In the genomic region with DNA sequence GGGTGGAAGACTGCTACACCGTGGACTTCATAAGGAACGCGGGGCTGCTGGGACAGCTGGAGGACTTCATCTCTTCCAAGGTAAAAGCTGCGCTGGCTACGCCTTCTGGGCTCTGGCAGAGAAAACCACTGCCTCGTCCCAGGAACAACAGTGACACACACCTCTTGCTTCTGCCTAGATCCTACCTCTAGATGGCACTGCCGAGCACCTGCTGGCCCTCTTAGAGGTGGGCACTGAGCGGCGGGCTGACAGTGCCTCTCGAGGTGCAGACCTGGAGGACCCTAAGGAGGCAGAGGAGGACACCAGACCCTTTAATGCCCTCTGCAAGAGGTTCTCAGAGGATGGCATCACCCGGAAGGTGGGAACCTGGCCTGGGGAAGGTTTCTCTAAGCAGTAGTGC, we compare ENCODE assay signal across 9 mouse cellular contexts. TPM values are rescaled to one million over a fixed set of nuclear protein-coding genes. Genes with fewer than 3 reads are reported as not detected.
A peak's percentile ranks its signal among the peaks of the same experiment; 100 is the strongest.
DNase-seq lines count a peak whose midpoint lies in the region; ATAC-seq and TF ChIP-seq lines count a peak whose summit lies in the region.
"Had no signal": no experiment of that assay in that cellular context is flagged by ENCODE, and none has a peak within 500 bp of the region (broad histone marks: within the 10 kb centered on the region; RNA-seq: fewer than 3 reads in every experiment).

No protein-coding gene starts in this region.

- H3K4me2 ChIP-seq in hindbrain, embryonic 16.5 days (ENCODE audit: low read length), result no peak overlapping the region
- H3K4me2 ChIP-seq in lung, embryonic 15.5 days, result no peak overlapping the region

- no peaks in the 10 kb centered on the region for H3K36me3 ChIP-seq in G1E (replicated peaks)
- peaks cover 27% of the 10 kb centered on the region for H3K36me3 ChIP-seq in hindbrain, embryonic 16.5 days (ENCODE audit: control insufficient read depth, insufficient read depth, low read length)
- no peaks in the 10 kb centered on the region for H3K36me3 ChIP-seq in lung, embryonic 15.5 days

- TF ChIP-seq CTCF in G1E (IDR thresholded peaks at IDR 0.05; ENCODE audit: low read depth, low read length), result peak; percentile 35; the same call in 1 of the 2 replicates

- H3K27me3 ChIP-seq in G1E (ENCODE audit: insufficient read depth, low read length), result no peaks in the 10 kb centered on the region
- peaks cover 3% of the 10 kb centered on the region; the same call in 1 of the 2 replicates for H3K27me3 ChIP-seq in hindbrain, embryonic 16.5 days (replicated peaks; ENCODE audit: control insufficient read depth, insufficient read depth, low read length)
- H3K27me3 ChIP-seq in lung, embryonic 15.5 days, result no peaks in the 10 kb centered on the region

- WGBS in hindbrain, embryonic 16.5 days, result 15% methylated on average over 11 of the region's 11 CpGs
- WGBS in lung, embryonic 15.5 days, result 18% methylated on average over 11 of the region's 11 CpGs

- H3K9me3 ChIP-seq in G1E (replicated peaks), result peaks cover 23% of the 10 kb centered on the region
- H3K9me3 ChIP-seq in hindbrain, embryonic 16.5 days (ENCODE audit: control insufficient read depth, low read length), result no peaks in the 10 kb centered on the region
- no peaks in the 10 kb centered on the region for H3K9me3 ChIP-seq in lung, embryonic 15.5 days
- H3K9me3 ChIP-seq: megakaryocyte, embryonic 14.5 days had no signal

- DNase-seq in layer of hippocampus, postnatal 10 days (ENCODE audit: low spot score in 2 of 2), result peak; percentile 53 to 72
- DNase-seq in layer of hippocampus, postnatal 36 days, result no peak
- no peak for DNase-seq in G1E (ENCODE audit: low spot score)
- DNase-seq in retina, embryonic 14.5 days (ENCODE audit: low spot score), result peak; percentile 78
- DNase-seq in layer of hippocampus, adult 9-11 months, result no peak

- no peak overlapping the region for H3K27ac ChIP-seq in hindbrain, embryonic 16.5 days (ENCODE audit: low read depth, low read length)
- H3K27ac ChIP-seq in lung, embryonic 15.5 days, result no peak overlapping the region

- no peak for ATAC-seq in G1E (ENCODE audit: extremely low read depth, insufficient number of reproducible peaks, low FRiP score, poor library complexity, severe bottlenecking)
- ATAC-seq in common myeloid progenitor, adult 5-6 weeks (replicated peaks; ENCODE audit: low read depth, poor library complexity, severe bottlenecking), result peak; percentile 94
- ATAC-seq in hindbrain, embryonic 16.5 days, result peak; percentile 48; the same call in 1 of the 2 replicates
- ATAC-seq in lung, embryonic 15.5 days (ENCODE audit: borderline replicate concordance, extremely low read depth, low FRiP score, low TSS enrichment), result peak; percentile 38; the same call in 1 of the 2 replicates

- H3K9ac ChIP-seq in hindbrain, embryonic 16.5 days (ENCODE audit: low read depth, low read length), result no peak overlapping the region
- H3K9ac ChIP-seq in lung, embryonic 15.5 days, result no peak overlapping the region

- no peaks in the 10 kb centered on the region for H3K4me1 ChIP-seq in G1E (ENCODE audit: insufficient read depth, low read depth, low read length)
- no peaks in the 10 kb centered on the region for H3K4me1 ChIP-seq in hindbrain, embryonic 16.5 days (ENCODE audit: control insufficient read depth, insufficient read depth, low read depth, low read length)
- no peaks in the 10 kb centered on the region for H3K4me1 ChIP-seq in lung, embryonic 15.5 days
- H3K4me1 ChIP-seq: megakaryocyte, embryonic 14.5 days had no signal

- no peak overlapping the region for H3K4me3 ChIP-seq in G1E (ENCODE audit: low read depth, low read length)
- H3K4me3 ChIP-seq in hindbrain, embryonic 16.5 days (ENCODE audit: low read length), result no peak overlapping the region
- no peak overlapping the region for H3K4me3 ChIP-seq in lung, embryonic 15.5 days
- H3K4me3 ChIP-seq: megakaryocyte, embryonic 14.5 days had no signal

RNA-seq across cellular contexts. Expression of gene Utf1, which starts 12.9 kb away (rescaled TPM):
- total RNA-seq in layer of hippocampus, postnatal 10 days (2021), result not detected
- not detected for total RNA-seq in layer of hippocampus, postnatal 36 days (2021)
- total RNA-seq in G1E (2014; fragmentation: Nextera tagmentation) (not detected in 2 replicates), G1E (2017) (not detected in 2 replicates)
- polyA plus RNA-seq in G1E (2012), result not detected in 2 replicates
- not detected in 2 replicates for total RNA-seq in common myeloid progenitor, adult 5-6 weeks (2017)
- polyA plus RNA-seq in hindbrain, embryonic 16.5 days (2015; fragmentation: Nextera tagmentation; extraction: Ambion mirVana), result not detected in 2 replicates
- 0.31 TPM in 1 of 2 replicates, not detected in the other for polyA plus RNA-seq in lung, embryonic 15.5 days (2015; fragmentation: Nextera tagmentation; extraction: Ambion mirVana)

RNA-seq across cellular contexts. Expression of gene Kndc1, which starts 36.2 kb away (rescaled TPM):
- 10 to 100 TPM; 49.1 to 56.1 TPM for total RNA-seq in layer of hippocampus, postnatal 10 days (2021)
- 10 to 100 TPM; 87.3 to 88.1 TPM for total RNA-seq in layer of hippocampus, postnatal 36 days (2021)
- not detected in 2 replicates for total RNA-seq in G1E (2014; fragmentation: Nextera tagmentation)
- total RNA-seq in G1E (2017), result 0.12 and 0.38 TPM in 2 replicates
- not detected in 2 replicates for polyA plus RNA-seq in G1E (2012)
- total RNA-seq in common myeloid progenitor, adult 5-6 weeks (2017), result not detected in 2 replicates
- 16.5 and 19.0 TPM in 2 replicates for polyA plus RNA-seq in hindbrain, embryonic 16.5 days (2015; fragmentation: Nextera tagmentation; extraction: Ambion mirVana)
- 0.64 and 0.69 TPM in 2 replicates for polyA plus RNA-seq in lung, embryonic 15.5 days (2015; fragmentation: Nextera tagmentation; extraction: Ambion mirVana)

RNA-seq across cellular contexts. Expression of gene 6430531B16Rik, which starts 47.8 kb away (rescaled TPM):
- 1 to 10 TPM in 1 of 2 experiments, under 1 TPM in 1; 0.87 to 1.0 TPM for total RNA-seq in layer of hippocampus, postnatal 10 days (2021)
- total RNA-seq in layer of hippocampus, postnatal 36 days (2021), result under 1 TPM; 0.72 to 0.78 TPM
- total RNA-seq in G1E (2014; fragmentation: Nextera tagmentation) (not detected in 2 replicates), G1E (2017) (0.11 TPM in 1 of 2 replicates, not detected in the other)
- polyA plus RNA-seq in G1E (2012), result not detected in 2 replicates
- 0.49 TPM in 1 of 2 replicates, not detected in the other for total RNA-seq in common myeloid progenitor, adult 5-6 weeks (2017)
- 1.1 and 1.2 TPM in 2 replicates for polyA plus RNA-seq in hindbrain, embryonic 16.5 days (2015; fragmentation: Nextera tagmentation; extraction: Ambion mirVana)
- polyA plus RNA-seq in lung, embryonic 15.5 days (2015; fragmentation: Nextera tagmentation; extraction: Ambion mirVana), result 1.2 and 1.7 TPM in 2 replicates

Comparison
In these comparisons a context has a peak if more than half of its experiments do, and no peak if none do; other contexts are left out.
1. DNase-seq: peak in layer of hippocampus, postnatal 10 days (2 of 2) and retina, embryonic 14.5 days (single experiment); none in layer of hippocampus, postnatal 36 days (0 of 2), G1E (single experiment) and layer of hippocampus, adult 9-11 months (single experiment).
2. RNA of gene Kndc1, which starts 36.2 kb away (total RNA-seq): 87.3 to 88.1 TPM in layer of hippocampus, postnatal 36 days and 49.1 to 56.1 TPM in layer of hippocampus, postnatal 10 days; 0.12 to 0.38 TPM in G1E and not detected in common myeloid progenitor, adult 5-6 weeks; every median in the first group is over 10 times any median in the second.